Mouse (Mus musculus) mouse embryonic stem cell (cell line): ENCODE data around the gene Dab1.

Experiments used
- in situ Hi-C, 2 experiments: fragments of 300-500 bp; cut with MboI; formaldehyde crosslinking; loops; 1 replicate in 1 of 2; 3 replicates in 1 of 2; pipeline ENCODE4 v1.14.3; 2019 to 2020; ENCODE audit warnings: low sequenced_read_pairs in 2 of 2, low pct_unique_long_range_greater_than_20kb in 1 of 2, mixed read lengths in 1 of 2; ENCODE audit not compliant: unreplicated experiment in 1 of 2

Dab1 gene

DNA sequence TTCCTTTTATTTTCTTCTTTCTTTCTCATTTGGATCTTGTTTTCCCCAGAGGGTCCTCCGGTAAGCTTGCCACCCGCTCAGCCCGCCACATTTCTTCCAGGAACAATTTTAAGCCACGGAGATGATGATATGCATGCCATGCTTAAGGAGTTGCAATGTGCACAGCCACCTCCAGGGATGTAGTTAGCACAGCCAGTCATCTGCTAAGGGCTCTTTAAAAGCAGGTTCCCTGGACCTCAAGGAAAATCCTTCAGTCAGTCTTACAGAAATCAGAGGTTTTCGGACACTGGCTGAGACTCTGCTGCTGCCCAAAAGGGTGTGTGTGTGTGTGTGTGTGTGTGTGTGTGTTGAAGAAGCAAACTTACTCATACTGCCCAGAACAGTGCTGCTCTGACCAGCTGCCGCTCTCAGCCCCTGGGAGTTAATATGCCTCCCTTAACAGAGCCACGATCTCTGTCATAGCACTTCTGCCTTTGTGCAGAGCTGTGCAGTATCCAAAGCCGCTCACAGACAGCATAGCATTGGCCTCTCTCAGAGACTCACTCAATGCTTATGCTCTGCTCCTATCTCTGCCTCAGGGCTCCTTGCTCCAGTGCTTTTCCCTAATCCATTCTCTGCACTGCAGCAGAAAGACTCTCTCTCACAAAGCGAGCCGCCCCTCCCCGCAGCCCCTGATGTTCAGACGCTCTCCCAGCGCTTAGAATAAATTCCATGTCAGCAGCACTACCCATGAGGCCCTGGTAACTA is 1141.9 kb downstream of the Dab1 start:
- in situ Hi-C loops: no loop called here

DNA sequence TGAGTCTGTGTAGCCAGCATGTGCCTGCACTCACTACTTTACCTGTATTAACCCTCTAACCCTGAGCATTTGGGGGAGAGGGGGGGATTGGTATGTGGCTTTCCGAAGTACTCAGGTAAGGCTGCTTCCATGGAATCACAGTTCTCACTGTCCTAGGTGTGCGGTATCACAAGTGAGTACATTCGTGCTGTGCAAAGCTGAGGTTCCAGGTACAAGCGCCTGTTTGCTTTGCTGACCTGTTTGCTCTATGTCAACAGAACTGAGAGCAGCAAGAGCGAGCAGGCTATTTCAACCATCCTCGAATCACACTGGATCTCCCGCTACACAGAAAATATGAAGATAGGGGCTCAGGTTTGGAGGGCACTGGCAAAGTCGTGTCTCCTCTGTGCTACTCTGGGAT is 1146.9 kb downstream of the Dab1 start, which contains the start of gene C8b:
Gene C8b (plus strand): TSS at position 253 of the 400 bp plus-strand sequence.
- in situ Hi-C loops: no loop called here

DNA sequence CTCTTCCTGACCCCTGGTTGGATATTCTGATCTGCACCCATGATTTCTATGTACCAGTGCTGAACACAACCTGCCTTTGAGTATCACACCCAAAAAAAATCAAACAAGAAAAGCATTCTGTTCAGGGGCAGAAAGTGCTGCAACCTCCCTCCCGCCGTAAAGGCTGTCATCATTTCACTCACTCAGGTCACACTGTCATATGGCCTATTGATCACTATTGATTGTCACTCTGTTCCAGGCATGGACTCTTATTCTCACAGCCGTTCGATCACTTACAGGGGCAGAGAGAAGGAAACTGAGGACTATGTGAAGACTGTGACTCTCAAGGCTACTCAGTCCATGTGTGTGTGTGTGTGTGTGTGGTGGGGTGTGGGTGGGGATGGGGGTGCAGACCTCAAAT is 1149.0 kb downstream of the Dab1 start:
- in situ Hi-C loops: no loop called here

DNA sequence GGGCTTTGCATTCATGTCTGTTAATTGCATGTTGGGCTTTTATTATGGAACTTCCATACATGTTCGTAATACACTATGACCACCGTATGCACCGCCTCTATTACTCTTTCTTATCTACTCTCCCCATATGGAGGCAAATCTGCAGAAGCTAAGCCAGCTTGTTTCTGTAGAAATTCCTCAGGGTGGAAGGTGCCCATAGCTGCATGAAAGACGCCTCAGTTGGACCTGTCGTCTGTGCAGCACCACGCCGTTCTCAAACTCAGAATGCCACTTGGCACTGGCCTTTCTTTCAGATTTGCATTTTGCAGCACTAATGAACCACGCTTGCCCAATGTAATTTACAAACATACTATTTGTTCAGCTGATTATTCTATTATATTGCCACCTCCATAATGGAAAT is 1150.4 kb downstream of the Dab1 start:
- in situ Hi-C loops: no loop called here

DNA sequence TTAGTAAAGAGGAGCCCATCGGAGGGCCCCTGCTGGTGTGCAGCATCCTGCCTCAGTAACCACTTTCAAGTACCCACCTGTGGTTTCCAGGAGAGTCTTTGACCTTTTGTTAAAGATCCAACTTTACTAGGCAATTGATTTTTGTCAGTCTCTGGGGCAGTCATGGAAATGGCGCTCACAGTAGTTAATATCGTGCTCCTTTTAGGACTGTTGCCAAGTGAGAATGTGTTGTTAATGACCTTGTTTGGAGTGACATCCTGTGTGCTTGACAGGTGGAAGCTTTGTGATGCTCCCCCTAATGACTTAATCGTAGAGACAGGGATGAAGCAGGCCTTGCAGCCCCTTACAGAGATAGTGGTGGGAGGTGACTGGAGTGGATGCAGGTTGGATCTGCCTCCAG is 1151.2 kb downstream of the Dab1 start:
- in situ Hi-C loops: no loop called here

DNA sequence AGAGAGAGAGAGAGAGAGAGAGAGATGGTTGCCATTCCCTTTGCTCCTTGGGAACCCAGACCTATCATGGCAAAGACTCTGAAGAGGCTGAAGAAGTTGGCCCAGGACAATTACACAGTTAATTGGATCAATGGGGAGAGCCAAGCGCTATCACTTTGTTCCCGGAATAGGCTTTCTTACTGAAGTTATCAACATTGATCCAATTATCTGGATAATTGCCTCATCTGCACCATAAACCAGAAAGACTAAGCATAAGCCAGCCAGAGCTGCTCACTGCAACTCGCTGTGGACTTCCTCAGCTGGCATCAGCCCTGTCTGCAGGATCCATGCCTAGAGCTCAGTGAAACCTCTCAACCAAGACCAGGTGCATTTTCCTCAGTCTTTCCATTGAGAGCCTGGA is 1156.4 kb downstream of the Dab1 start:
- in situ Hi-C loops: no loop called here

DNA sequence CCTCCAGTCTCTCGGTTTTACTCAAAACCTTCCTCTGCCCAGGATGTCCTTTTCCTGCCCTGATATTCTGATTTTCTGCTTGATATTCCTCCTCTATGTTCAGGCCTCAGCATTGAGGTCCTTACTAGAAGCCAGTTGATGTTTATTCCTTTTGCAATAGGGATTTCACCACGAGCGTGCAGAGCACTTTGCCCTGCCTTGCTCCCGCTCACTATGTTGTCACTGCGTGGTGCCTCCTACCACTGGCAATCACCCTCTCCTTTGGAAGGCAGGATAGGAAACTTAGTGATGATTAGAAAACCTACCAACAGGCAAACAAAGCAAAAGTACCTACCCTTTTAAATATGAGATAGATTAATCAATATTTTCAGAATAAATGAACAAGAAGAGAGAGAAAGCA is 1160.3 kb downstream of the Dab1 start:
- in situ Hi-C loops: no loop called here

DNA sequence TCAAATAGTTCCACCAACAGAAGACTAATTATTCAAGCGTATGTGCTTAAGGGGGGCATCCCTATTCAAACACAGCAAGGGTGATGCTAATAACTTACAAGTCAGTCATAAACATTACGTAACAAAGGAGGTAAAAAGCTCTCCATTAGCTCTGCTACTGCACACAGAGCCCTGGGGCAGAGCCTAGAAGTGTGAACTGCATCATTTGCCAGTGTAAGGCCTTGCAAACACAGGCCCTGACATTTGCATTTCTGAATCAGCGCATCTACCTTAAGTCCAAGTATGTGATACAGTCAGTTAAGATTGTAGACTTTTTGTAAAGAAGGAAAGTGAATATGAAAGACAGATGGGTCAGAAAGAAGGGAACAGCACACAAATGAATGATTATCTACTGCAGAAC is 1162.3 kb downstream of the Dab1 start:
- in situ Hi-C loops: no loop called here

DNA sequence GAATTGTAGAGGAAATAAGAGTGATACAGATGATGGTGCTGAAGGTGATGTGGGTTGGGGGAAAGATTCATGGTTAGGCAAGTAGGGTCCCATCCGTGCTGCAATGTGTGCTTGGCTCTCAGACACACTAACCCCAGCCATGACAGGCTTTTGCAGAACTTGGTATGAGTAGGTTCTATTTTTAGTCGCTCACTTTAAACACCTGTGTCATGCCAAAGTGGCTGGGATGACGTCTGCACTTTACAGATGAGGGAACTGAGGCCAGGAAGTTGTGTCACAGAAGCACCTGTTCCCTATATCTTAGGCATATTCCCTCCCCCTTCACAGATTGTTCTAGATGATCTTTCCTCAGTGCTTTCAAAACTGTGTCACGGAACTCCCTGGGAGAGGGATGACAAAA is 1163.2 kb downstream of the Dab1 start:
- in situ Hi-C loops: no loop called here

DNA sequence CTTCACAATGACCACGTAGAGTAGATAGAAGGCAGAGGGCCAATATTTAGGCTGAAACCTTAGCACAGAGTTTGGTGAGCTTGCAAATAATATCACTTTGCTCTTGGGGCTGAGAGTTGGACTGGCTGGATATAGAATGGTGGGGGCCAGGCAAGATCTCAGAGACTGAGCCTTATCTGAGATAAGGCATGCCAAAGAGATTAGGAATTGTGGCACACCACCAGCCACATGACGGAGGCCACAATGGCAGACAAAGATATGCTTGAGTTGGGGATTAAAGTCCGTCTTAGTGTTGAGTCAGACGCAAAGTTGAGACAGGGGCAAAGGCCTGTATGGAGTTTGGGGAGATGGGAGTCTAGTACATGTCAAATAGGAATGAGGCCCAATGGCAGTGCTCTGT is 1173.0 kb downstream of the Dab1 start:
- in situ Hi-C loops: no loop called here
